Mouse (Mus musculus): ENCODE data around the gene Pes1. TPM values are rescaled to one million over a fixed set of nuclear protein-coding genes. Genes with fewer than 3 reads are reported as not detected.
A peak's percentile ranks its signal among the peaks of the same experiment; 100 is the strongest.

Pes1 gene
- polyA plus RNA-seq (2016; fragmentation: Nextera tagmentation; extraction: Ambion mirVana): 108 and 119 TPM in 2 replicates

DNA sequence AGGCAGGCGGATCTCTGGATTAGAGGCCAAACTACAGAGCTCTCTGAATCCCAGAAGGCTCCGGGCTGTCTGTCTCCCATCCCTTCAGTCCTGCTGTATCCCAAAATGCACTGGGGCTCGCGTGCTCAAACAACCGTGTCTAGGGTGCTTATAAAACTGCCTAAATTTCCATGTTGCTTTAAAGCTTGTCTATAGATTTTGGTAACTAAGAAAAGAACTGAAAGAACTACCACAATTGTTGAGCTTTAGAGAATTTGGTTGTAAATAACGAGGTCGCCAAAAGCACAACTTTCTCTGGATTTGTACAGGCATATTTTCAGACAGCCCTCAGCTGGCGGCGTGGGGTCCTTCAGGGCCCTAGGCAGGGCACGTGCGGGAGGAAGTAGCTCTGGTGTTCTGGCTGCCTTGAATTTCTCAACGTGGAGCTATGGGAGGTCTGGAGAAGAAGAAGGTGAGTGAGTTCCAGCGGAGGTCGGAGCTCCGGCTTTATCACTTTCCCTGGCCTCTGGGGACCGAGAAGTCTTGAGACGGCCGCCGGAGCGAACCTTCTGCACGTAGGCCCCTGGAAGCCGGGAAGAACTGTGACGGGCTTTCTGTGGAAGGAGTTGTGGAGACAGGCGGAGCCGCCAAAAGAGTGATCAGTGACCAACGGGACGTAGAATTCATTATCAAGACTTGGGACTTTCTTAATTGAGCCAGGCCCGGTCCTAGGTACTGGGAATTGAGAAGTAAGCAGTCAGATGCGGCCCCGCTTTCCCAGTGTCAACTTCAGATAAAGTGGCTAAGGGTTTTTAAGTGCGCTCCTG lies at the start of gene Pes1:
Gene Pes1 (plus strand): TSS at position 366 of the 806 bp plus-strand sequence.
- Histone ChIP-seq H3K4me3 (peak within 1 kb of the TSS; percentile 85), H3K27me3 (replicated peaks; ENCODE audit: low read depth, poor library complexity, severe bottlenecking) (no peaks in the 10 kb centered on the region), H3K36me3 (replicated peaks) (peaks cover 22% of the 10 kb centered on the region), H3K27ac (replicated peaks) (peak within 1 kb of the TSS; percentile 90), H3K9me3 (no peaks in the 10 kb centered on the region), H3K4me1 (peaks cover 19% of the 10 kb centered on the region)
- DNase-seq (ENCODE audit: low spot score): peak; percentile 80
- WGBS: 1% methylated on average over 31 of the region's 31 CpGs

GRCm38 (mm10) chr11:3914109-3914840 lies 49.5 kb upstream of the Pes1 start, which contains the start of gene Slc35e4:
TSS of gene Slc35e4 (minus strand) at chr11:3914664.
- Histone ChIP-seq H3K4me3 (peak within 1 kb of the TSS; percentile 71), H3K36me3 (replicated peaks) (0 out of 2 replicates have a peak, but pooled peaks cover 3% of the 10 kb centered on the region), H3K4me1 (peaks cover 38% of the 10 kb centered on the region), H3K27ac (replicated peaks) (peak within 1 kb of the TSS; percentile 70), H3K9me3 (no peaks in the 10 kb centered on the region), H3K27me3 (replicated peaks; ENCODE audit: low read depth, poor library complexity, severe bottlenecking) (peaks cover 32% of the 10 kb centered on the region)
- WGBS: 1% methylated on average over 28 of the region's 28 CpGs
- peak; percentile 90 for DNase-seq (ENCODE audit: low spot score)

- H3K4me1 ChIP-seq: peaks cover 8% of the 10 kb centered on the region
- H3K9me3 ChIP-seq: no peaks in the 10 kb centered on the region
- no peaks in the 10 kb centered on the region for H3K27me3 ChIP-seq (replicated peaks; ENCODE audit: low read depth, poor library complexity, severe bottlenecking)
These were observed 45.0 kb upstream of the Pes1 start for GRCm38 (mm10) chr11:3918738-3919137.

DNA sequence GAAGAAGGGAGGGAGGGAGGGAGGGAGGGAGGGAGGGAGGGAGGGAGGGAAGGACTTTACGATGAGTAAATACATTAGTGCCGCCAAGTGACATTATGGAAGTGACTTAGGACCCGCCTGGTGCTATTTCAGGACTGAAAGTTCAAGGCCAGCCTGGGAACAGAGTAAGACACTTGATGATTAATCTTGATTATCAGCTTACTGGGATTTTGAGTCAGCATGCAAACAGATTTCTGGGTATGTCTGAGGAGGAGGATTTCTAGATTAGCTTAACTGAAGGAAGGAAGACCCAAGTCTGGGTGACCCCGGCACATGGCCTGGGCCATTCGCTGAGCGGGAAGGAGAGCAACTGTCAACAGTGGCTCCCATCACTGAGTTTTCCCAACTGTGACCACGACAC lies 43.3 kb upstream of the Pes1 start:
- Histone ChIP-seq H3K9me3 (no peaks in the 10 kb centered on the region), H3K4me3 (no peak overlapping the region), H3K36me3 (replicated peaks) (peaks cover 33% of the 10 kb centered on the region), H3K27me3 (replicated peaks; ENCODE audit: low read depth, poor library complexity, severe bottlenecking) (no peaks in the 10 kb centered on the region), H3K27ac (replicated peaks) (no peak overlapping the region), H3K4me1 (no peaks in the 10 kb centered on the region)
- no peak for DNase-seq (ENCODE audit: low spot score)
- 90% methylated on average over 7 of the region's 7 CpGs for WGBS

More at GRCm38 (mm10) chr11:3918738-3919137, 45.0 kb upstream of the Pes1 start:
- no peak overlapping the region for H3K4me3 ChIP-seq
- H3K27ac ChIP-seq (replicated peaks): no peak overlapping the region
- DNase-seq (ENCODE audit: low spot score): no peak
- WGBS: 72% methylated on average over 1 of the region's 1 CpGs
- H3K36me3 ChIP-seq (replicated peaks): peaks cover 15% of the 10 kb centered on the region

GRCm38 (mm10) chr11:3921281-3921850 lies 42.4 kb upstream of the Pes1 start:
- no peaks in the 10 kb centered on the region for H3K27me3 ChIP-seq (replicated peaks; ENCODE audit: low read depth, poor library complexity, severe bottlenecking)
- DNase-seq (ENCODE audit: low spot score): peak; percentile 58
- WGBS: 34% methylated on average over 8 of the region's 8 CpGs
- no peak overlapping the region for H3K27ac ChIP-seq (replicated peaks)
- H3K4me3 ChIP-seq: no peak overlapping the region
- no peaks in the 10 kb centered on the region for H3K4me1 ChIP-seq
- no peaks in the 10 kb centered on the region for H3K9me3 ChIP-seq
- H3K36me3 ChIP-seq (replicated peaks): peaks cover 39% of the 10 kb centered on the region

- DNase-seq (ENCODE audit: low spot score): no peak
- Histone ChIP-seq H3K4me1 (no peaks in the 10 kb centered on the region), H3K9me3 (no peaks in the 10 kb centered on the region), H3K4me3 (no peak overlapping the region), H3K36me3 (replicated peaks) (peaks cover 43% of the 10 kb centered on the region), H3K27ac (replicated peaks) (no peak overlapping the region), H3K27me3 (replicated peaks; ENCODE audit: low read depth, poor library complexity, severe bottlenecking) (no peaks in the 10 kb centered on the region)
- WGBS: 94% methylated on average over 9 of the region's 9 CpGs
These were observed 41.7 kb upstream of the Pes1 start for GRCm38 (mm10) chr11:3922115-3922514.

- Histone ChIP-seq H3K36me3 (replicated peaks) (peaks cover 45% of the 10 kb centered on the region), H3K27me3 (replicated peaks; ENCODE audit: low read depth, poor library complexity, severe bottlenecking) (no peaks in the 10 kb centered on the region), H3K9me3 (no peaks in the 10 kb centered on the region), H3K4me3 (no peak overlapping the region), H3K4me1 (no peaks in the 10 kb centered on the region), H3K27ac (replicated peaks) (no peak overlapping the region)
- WGBS: 92% methylated on average over 6 of the region's 6 CpGs
- no peak for DNase-seq (ENCODE audit: low spot score)
These were observed 41.0 kb upstream of the Pes1 start for GRCm38 (mm10) chr11:3922731-3923130.

- WGBS: 92% methylated on average over 10 of the region's 10 CpGs
- no peaks in the 10 kb centered on the region for H3K9me3 ChIP-seq
- no peak for DNase-seq (ENCODE audit: low spot score)
- H3K27me3 ChIP-seq (replicated peaks; ENCODE audit: low read depth, poor library complexity, severe bottlenecking): no peaks in the 10 kb centered on the region
- peaks cover 45% of the 10 kb centered on the region for H3K36me3 ChIP-seq (replicated peaks)
- no peak overlapping the region for H3K27ac ChIP-seq (replicated peaks)
- H3K4me3 ChIP-seq: no peak overlapping the region
- peaks cover 4% of the 10 kb centered on the region; the same call in 1 of the 2 replicates for H3K4me1 ChIP-seq
These were observed 37.9 kb upstream of the Pes1 start for GRCm38 (mm10) chr11:3925916-3926315.

GRCm38 (mm10) chr11:3930019-3930418 lies 33.8 kb upstream of the Pes1 start:
- 81% methylated on average over 4 of the region's 4 CpGs for WGBS
- no peak for DNase-seq (ENCODE audit: low spot score)
- H3K27ac ChIP-seq (replicated peaks): no peak overlapping the region
- H3K4me1 ChIP-seq: peaks cover 21% of the 10 kb centered on the region
- peaks cover 20% of the 10 kb centered on the region; the same call in 1 of the 2 replicates for H3K36me3 ChIP-seq (replicated peaks)
- H3K4me3 ChIP-seq: no peak overlapping the region
- H3K27me3 ChIP-seq (replicated peaks; ENCODE audit: low read depth, poor library complexity, severe bottlenecking): no peaks in the 10 kb centered on the region
- no peaks in the 10 kb centered on the region for H3K9me3 ChIP-seq

DNA sequence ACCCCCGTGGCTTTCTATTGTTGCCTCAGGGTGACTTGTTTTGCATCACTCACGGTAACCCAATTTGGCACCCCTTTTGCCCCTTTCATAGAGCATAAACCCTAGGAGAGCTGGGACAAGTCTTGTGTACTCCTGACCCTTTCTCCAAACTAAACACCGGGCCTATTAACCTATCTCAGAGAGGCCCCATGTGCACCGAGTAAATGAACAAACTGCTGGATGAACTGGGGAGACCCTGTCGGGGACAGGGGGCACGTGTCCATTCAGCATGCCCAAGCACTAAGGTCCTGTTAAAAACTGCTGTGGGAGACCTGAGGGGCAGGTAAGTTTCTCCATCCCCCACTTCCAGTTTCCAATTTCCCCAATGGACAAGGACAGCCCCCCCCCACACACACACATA lies 32.8 kb upstream of the Pes1 start:
- DNase-seq (ENCODE audit: low spot score): no peak
- no peaks in the 10 kb centered on the region for H3K9me3 ChIP-seq
- H3K4me3 ChIP-seq: peak overlapping the region; percentile 73
- no peaks in the 10 kb centered on the region for H3K27me3 ChIP-seq (replicated peaks; ENCODE audit: low read depth, poor library complexity, severe bottlenecking)
- H3K4me1 ChIP-seq: peaks cover 21% of the 10 kb centered on the region
- H3K27ac ChIP-seq (replicated peaks): peak overlapping the region; percentile 84
- 28% methylated on average over 6 of the region's 6 CpGs for WGBS
- H3K36me3 ChIP-seq (replicated peaks): peaks cover 12% of the 10 kb centered on the region; the same call in 1 of the 2 replicates

GRCm38 (mm10) chr11:3931511-3932211 lies 32.1 kb upstream of the Pes1 start, which contains the start of gene Tcn2:
TSS of gene Tcn2 (minus strand) at chr11:3932159.
- Histone ChIP-seq H3K4me1 (peaks cover 21% of the 10 kb centered on the region), H3K36me3 (replicated peaks) (peaks cover 8% of the 10 kb centered on the region; the same call in 1 of the 2 replicates), H3K27ac (replicated peaks) (peak within 1 kb of the TSS; percentile 84), H3K4me3 (peak within 1 kb of the TSS; percentile 73), H3K27me3 (replicated peaks; ENCODE audit: low read depth, poor library complexity, severe bottlenecking) (no peaks in the 10 kb centered on the region), H3K9me3 (no peaks in the 10 kb centered on the region)
- WGBS: under 1% methylated on average over 23 of the region's 26 CpGs
- peak; percentile 86 for DNase-seq (ENCODE audit: low spot score)

Measured in embryonic facial prominence, embryonic 10.5 days (tissue).